Mouse (Mus musculus): ENCODE measurements around the gene Igf2bp1. TPM values are rescaled to one million over a fixed set of nuclear protein-coding genes. Genes with fewer than 3 reads are reported as not detected.

Igf2bp1 gene
- total and polyA plus RNA-seq, 3 experiments: under 0.01 TPM; not detected in 2

- H3K36me3 ChIP-seq (replicated peaks in 1 of 2; ENCODE audit: control insufficient read depth in 1 of 2, insufficient read depth in 1 of 2, low read length in 1 of 2): peaks cover 54 to 88% of the 10 kb centered on the region in 2 experiments
- TF ChIP-seq ZMIZ1 (IDR thresholded peaks at IDR 0.05; ENCODE audit: low read depth, low read length) (no peak), NRF1 (IDR thresholded peaks at IDR 0.05; ENCODE audit: low read depth, low read length) (no peak), ELF1 (IDR thresholded peaks at IDR 0.05; ENCODE audit: low read depth, low read length) (no peak), CTCF (conservative IDR thresholded peaks at IDR 0.05 in 1 of 2, IDR thresholded peaks at IDR 0.05 in 1 of 2; ENCODE audit: low read depth in 2 of 2, low read length in 2 of 2) (no peak), IRF4 (IDR thresholded peaks at IDR 0.05; ENCODE audit: low read depth, low read length) (no peak), POLR2AphosphoS2 (IDR thresholded peaks at IDR 0.05; ENCODE audit: low read depth, low read length) (peak; percentile 21; the same call in 1 of the 2 replicates), CHD1 (IDR thresholded peaks at IDR 0.05; ENCODE audit: low read depth, low read length) (no peak), JUND (conservative IDR thresholded peaks at IDR 0.05; ENCODE audit: low read depth, low read length) (no peak)
Measured at GRCm38 (mm10) chr11:96046793-96047192, 41.1 kb upstream of the Igf2bp1 start.

GRCm38 (mm10) chr11:96046028-96046427, 40.3 kb upstream of the Igf2bp1 start:
- in situ Hi-C loops (cut with MboI; ENCODE audit: low pct_ligation_motif_present, low pct_unique_long_range_greater_than_20kb, low sequenced_read_pairs) (no loop called here), dilution Hi-C loops (cut with MboI; ENCODE audit: extremely low pct_ligation_motif_present, extremely low pct_unique_long_range_greater_than_20kb, low sequenced_read_pairs) (no loop called here)
- peaks cover 50 to 86% of the 10 kb centered on the region in 2 experiments for H3K36me3 ChIP-seq (replicated peaks in 1 of 2; ENCODE audit: control insufficient read depth in 1 of 2, insufficient read depth in 1 of 2, low read length in 1 of 2)
- no peak overlapping the region for H3K4me3 ChIP-seq (replicated peaks in 1 of 3; ENCODE audit: low read depth in 2 of 3, low read length in 2 of 3, poor library complexity in 1 of 3)
- peak; percentile 52; the same call in 1 of the 2 replicates for TF ChIP-seq BHLHE40 (IDR thresholded peaks at IDR 0.05; ENCODE audit: low read depth, low read length)
- 0 out of 2 replicates have a peak, but pooled peaks have one; percentile 51 for TF ChIP-seq CHD1 (IDR thresholded peaks at IDR 0.05; ENCODE audit: low read depth, low read length)
- TF ChIP-seq MAZ (IDR thresholded peaks at IDR 0.05; ENCODE audit: low read depth, low read length): no peak
- peaks cover 14 to 73% of the 10 kb centered on the region in 2 experiments for H3K4me1 ChIP-seq (ENCODE audit: control insufficient read depth in 1 of 2, insufficient read depth in 2 of 2)
- H3K27ac ChIP-seq (ENCODE audit: insufficient read depth, low read depth): peak overlapping the region; percentile 50
- 0 out of 2 replicates have a peak, but pooled peaks cover 2% of the 10 kb centered on the region for H3K79me2 ChIP-seq (replicated peaks; ENCODE audit: control insufficient read depth, extremely low read depth, insufficient read depth, poor library complexity, severe bottlenecking)
- H3K27me3 ChIP-seq (replicated peaks): no peaks in the 10 kb centered on the region
- H3K9me3 ChIP-seq (replicated peaks; ENCODE audit: low read length): no peaks in the 10 kb centered on the region
- no peak for DNase-seq (ENCODE audit: extremely low read depth)
- no peak overlapping the region for H3K4me2 ChIP-seq (ENCODE audit: insufficient read depth, low read depth, poor library complexity, severe bottlenecking)
- no peak overlapping the region for H3K9ac ChIP-seq (ENCODE audit: insufficient read depth, low read depth)

More at GRCm38 (mm10) chr11:96046793-96047192, 41.1 kb upstream of the Igf2bp1 start:
- H3K4me3 ChIP-seq (replicated peaks in 1 of 3; ENCODE audit: low read depth in 2 of 3, low read length in 2 of 3, poor library complexity in 1 of 3): no peak overlapping the region
- in situ Hi-C loops (cut with MboI; ENCODE audit: low pct_ligation_motif_present, low pct_unique_long_range_greater_than_20kb, low sequenced_read_pairs): no loop called here
- dilution Hi-C loops (cut with MboI; ENCODE audit: extremely low pct_ligation_motif_present, extremely low pct_unique_long_range_greater_than_20kb, low sequenced_read_pairs): no loop called here
- peaks cover 14 to 77% of the 10 kb centered on the region in 2 experiments for H3K4me1 ChIP-seq (ENCODE audit: control insufficient read depth in 1 of 2, insufficient read depth in 2 of 2)
- DNase-seq (ENCODE audit: extremely low read depth): no peak
- H3K9ac ChIP-seq (ENCODE audit: insufficient read depth, low read depth): no peak overlapping the region
- H3K27ac ChIP-seq (ENCODE audit: insufficient read depth, low read depth): peak overlapping the region; percentile 76
- no peaks in the 10 kb centered on the region for H3K9me3 ChIP-seq (replicated peaks; ENCODE audit: low read length)
- no peaks in the 10 kb centered on the region for H3K27me3 ChIP-seq (replicated peaks)
- H3K4me2 ChIP-seq (ENCODE audit: insufficient read depth, low read depth, poor library complexity, severe bottlenecking): no peak overlapping the region
- H3K79me2 ChIP-seq (replicated peaks; ENCODE audit: control insufficient read depth, extremely low read depth, insufficient read depth, poor library complexity, severe bottlenecking): 0 out of 2 replicates have a peak, but pooled peaks cover 2% of the 10 kb centered on the region

- dilution Hi-C loops (cut with MboI; ENCODE audit: extremely low pct_ligation_motif_present, extremely low pct_unique_long_range_greater_than_20kb, low sequenced_read_pairs): no loop called here
- in situ Hi-C loops (cut with MboI; ENCODE audit: low pct_ligation_motif_present, low pct_unique_long_range_greater_than_20kb, low sequenced_read_pairs): no loop called here
- Histone ChIP-seq H3K79me2 (replicated peaks; ENCODE audit: control insufficient read depth, extremely low read depth, insufficient read depth, poor library complexity, severe bottlenecking) (no peaks in the 10 kb centered on the region), H3K9ac (ENCODE audit: insufficient read depth, low read depth) (no peak overlapping the region), H3K36me3 (replicated peaks in 1 of 2; ENCODE audit: control insufficient read depth in 1 of 2, insufficient read depth in 1 of 2, low read length in 1 of 2) (peaks cover 47 to 82% of the 10 kb centered on the region in 2 experiments), H3K27me3 (replicated peaks) (no peaks in the 10 kb centered on the region), H3K4me3 (replicated peaks in 1 of 3; ENCODE audit: low read depth in 2 of 3, low read length in 2 of 3, poor library complexity in 1 of 3) (no peak overlapping the region), H3K27ac (ENCODE audit: insufficient read depth, low read depth) (peak overlapping the region; percentile 78), H3K4me1 (ENCODE audit: control insufficient read depth in 1 of 2, insufficient read depth in 2 of 2) (peaks cover 14 to 67% of the 10 kb centered on the region in 2 experiments), H3K9me3 (replicated peaks; ENCODE audit: low read length) (no peaks in the 10 kb centered on the region), H3K4me2 (ENCODE audit: insufficient read depth, low read depth, poor library complexity, severe bottlenecking) (no peak overlapping the region)
- peak; percentile 66 for DNase-seq (ENCODE audit: extremely low read depth)
- peak; percentile 96 for TF ChIP-seq ZNF384 (IDR thresholded peaks at IDR 0.05; ENCODE audit: low read depth, low read length)
- no peak for TF ChIP-seq NRF1 (IDR thresholded peaks at IDR 0.05; ENCODE audit: low read depth, low read length)
- peak; percentile 86 for TF ChIP-seq EP300 (IDR thresholded peaks at IDR 0.05; ENCODE audit: low read length)
- TF ChIP-seq MAFK (IDR thresholded peaks at IDR 0.05; ENCODE audit: insufficient replicate concordance, low read length): no peak
- no peak for TF ChIP-seq RAD21 (IDR thresholded peaks at IDR 0.05; ENCODE audit: low read depth, low read length)
- no peak for TF ChIP-seq CHD2 (IDR thresholded peaks at IDR 0.05; ENCODE audit: low read length)
- TF ChIP-seq TBP (conservative IDR thresholded peaks at IDR 0.05; ENCODE audit: low read depth, low read length): no peak
- peak; percentile 93 for TF ChIP-seq JUND (conservative IDR thresholded peaks at IDR 0.05; ENCODE audit: low read depth, low read length)
- TF ChIP-seq MYC (IDR thresholded peaks at IDR 0.05; ENCODE audit: low read depth, low read length): no peak
- peak; percentile 44; the same call in 1 of the 2 replicates for TF ChIP-seq POLR2AphosphoS2 (IDR thresholded peaks at IDR 0.05; ENCODE audit: low read depth, low read length)
- no peak for TF ChIP-seq USF1 (IDR thresholded peaks at IDR 0.05; ENCODE audit: low read depth, low read length)
- TF ChIP-seq ZKSCAN1 (IDR thresholded peaks at IDR 0.05; ENCODE audit: borderline replicate concordance, low read depth, low read length): no peak
- TF ChIP-seq PAX5 (IDR thresholded peaks at IDR 0.05; ENCODE audit: low read length): no peak
- no peak for TF ChIP-seq MAX (IDR thresholded peaks at IDR 0.05; ENCODE audit: low read length)
- no peak for TF ChIP-seq UBTF (IDR thresholded peaks at IDR 0.05; ENCODE audit: low read depth, low read length)
- TF ChIP-seq BHLHE40 (IDR thresholded peaks at IDR 0.05; ENCODE audit: low read depth, low read length): peak; percentile 83
- TF ChIP-seq USF2 (conservative IDR thresholded peaks at IDR 0.05; ENCODE audit: low read depth, low read length): no peak
- no peak for TF ChIP-seq MAZ (IDR thresholded peaks at IDR 0.05; ENCODE audit: low read depth, low read length)
- no peak; the same call in 1 of the 2 replicates for TF ChIP-seq ELF1 (IDR thresholded peaks at IDR 0.05; ENCODE audit: low read depth, low read length)
Measured at GRCm38 (mm10) chr11:96044803-96045567, 39.2 kb upstream of the Igf2bp1 start.
